Mouse (Mus musculus): ENCODE data around the gene Nsg1. TPM values are rescaled to one million over a fixed set of nuclear protein-coding genes. Genes with fewer than 3 reads are reported as not detected.

Gene Nsg1
- total RNA-seq, 2 experiments from 2014 or later, result not detected

GRCm38 (mm10) chr5:38152201-38153108 is 7.3 kb downstream of the Nsg1 start:
- ATAC-seq (replicated peaks; ENCODE audit: low FRiP score, poor library complexity, severe bottlenecking), result no peak

DNA sequence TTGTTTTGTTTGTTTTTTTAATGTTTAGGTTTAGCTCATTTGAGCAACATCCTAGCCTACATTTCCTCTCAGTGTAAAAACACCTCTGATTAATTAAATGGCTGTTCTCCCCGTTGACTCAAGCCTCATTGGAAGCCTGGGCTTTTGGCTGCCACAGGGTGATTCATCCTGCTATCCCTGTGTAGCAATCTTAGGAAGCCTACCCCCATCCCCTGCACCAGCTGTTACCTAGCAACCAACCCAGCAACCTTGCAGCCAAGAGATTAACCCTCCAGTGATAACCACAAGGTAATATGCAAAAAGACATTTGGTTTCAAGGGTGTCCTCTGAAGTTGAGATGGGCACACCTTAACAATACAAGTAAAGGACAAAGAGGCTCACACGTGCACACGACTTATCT is 8.4 kb downstream of the Nsg1 start:
- ATAC-seq (replicated peaks; ENCODE audit: low FRiP score, poor library complexity, severe bottlenecking), result no peak

DNA sequence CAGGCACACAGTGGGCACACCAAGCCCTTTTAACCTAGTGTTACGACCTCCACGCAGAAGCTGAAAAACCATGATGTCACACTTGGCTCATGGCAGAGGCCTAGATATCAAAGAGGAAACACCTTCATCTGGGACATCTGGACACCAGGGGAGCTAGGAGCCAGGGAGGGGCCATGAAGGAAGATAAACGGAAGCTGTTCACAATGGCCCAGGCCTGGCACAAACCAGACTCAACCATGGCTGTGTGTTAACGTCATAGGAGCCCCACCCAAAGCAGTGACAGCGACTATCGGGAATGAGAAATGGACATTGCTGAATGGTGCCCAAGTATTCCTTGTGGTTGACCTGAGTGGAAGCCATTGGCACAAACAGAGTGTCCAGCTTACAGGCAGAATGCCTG is 13.2 kb downstream of the Nsg1 start:
- no peak for ATAC-seq (replicated peaks; ENCODE audit: low FRiP score, poor library complexity, severe bottlenecking)

GRCm38 (mm10) chr5:38140893-38141292 is 18.8 kb downstream of the Nsg1 start:
- no peak for ATAC-seq (replicated peaks; ENCODE audit: low FRiP score, poor library complexity, severe bottlenecking)

DNA sequence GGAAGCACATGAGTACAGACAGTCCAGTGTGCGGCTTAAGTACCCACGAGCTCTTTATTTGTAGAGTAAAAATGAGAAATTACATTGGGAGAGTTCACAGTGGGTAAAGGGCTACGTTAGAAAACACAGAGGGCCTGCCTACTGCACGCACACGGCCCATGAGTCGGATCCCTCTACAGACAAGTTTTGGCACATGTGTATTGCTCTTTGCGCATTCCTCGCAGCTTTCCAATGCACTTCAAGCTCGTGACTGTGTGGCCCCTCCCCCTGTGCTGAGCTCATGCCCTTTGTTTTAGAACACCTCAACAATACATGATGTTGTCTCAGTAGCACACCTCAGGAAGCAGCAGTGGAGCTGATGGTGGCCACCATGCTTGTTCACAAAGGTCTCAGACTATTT is 22.5 kb downstream of the Nsg1 start:
- ATAC-seq (replicated peaks; ENCODE audit: low FRiP score, poor library complexity, severe bottlenecking), result no peak

GRCm38 (mm10) chr5:38136247-38136646 is 23.5 kb downstream of the Nsg1 start:
- ATAC-seq (replicated peaks; ENCODE audit: low FRiP score, poor library complexity, severe bottlenecking), result no peak

GRCm38 (mm10) chr5:38129339-38129738 is 30.4 kb downstream of the Nsg1 start:
- no peak for ATAC-seq (replicated peaks; ENCODE audit: low FRiP score, poor library complexity, severe bottlenecking)

- no peak for ATAC-seq (replicated peaks; ENCODE audit: low FRiP score, poor library complexity, severe bottlenecking)
Observed at GRCm38 (mm10) chr5:38126519-38127306, 33.0 kb downstream of the Nsg1 start.

- no peak for ATAC-seq (replicated peaks; ENCODE audit: low FRiP score, poor library complexity, severe bottlenecking)
Observed at GRCm38 (mm10) chr5:38121699-38122098, 38.0 kb downstream of the Nsg1 start.

- ATAC-seq (replicated peaks; ENCODE audit: low FRiP score, poor library complexity, severe bottlenecking), result no peak
Observed at GRCm38 (mm10) chr5:38119268-38119667, 40.4 kb downstream of the Nsg1 start.

GRCm38 (mm10) chr5:38117056-38117455 is 42.7 kb downstream of the Nsg1 start:
- no peak for ATAC-seq (replicated peaks; ENCODE audit: low FRiP score, poor library complexity, severe bottlenecking)

DNA sequence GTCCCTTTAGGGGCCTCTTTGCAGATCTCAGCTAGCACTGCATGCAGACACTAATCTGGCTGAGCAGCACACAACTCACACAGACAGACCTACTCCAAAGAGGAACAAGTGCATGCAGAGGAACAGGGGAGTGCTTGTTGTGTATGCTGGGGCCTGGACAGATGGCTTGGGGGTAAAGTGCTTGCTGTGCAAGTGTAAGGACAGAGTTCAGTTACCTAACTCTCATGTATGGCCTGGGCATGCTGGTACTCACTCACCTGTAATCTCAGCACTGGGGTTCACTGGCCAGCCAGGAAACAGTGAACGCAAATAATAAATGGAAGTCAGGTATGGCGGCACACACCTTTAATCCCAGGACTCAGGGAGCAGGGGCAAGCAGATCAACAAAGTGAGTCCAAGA is 45.2 kb downstream of the Nsg1 start:
- ATAC-seq (replicated peaks; ENCODE audit: low FRiP score, poor library complexity, severe bottlenecking), result no peak

GRCm38 (mm10) chr5:38106807-38107206 is 52.9 kb downstream of the Nsg1 start:
- no peak for ATAC-seq (replicated peaks; ENCODE audit: low FRiP score, poor library complexity, severe bottlenecking)

- ATAC-seq (replicated peaks; ENCODE audit: low FRiP score, poor library complexity, severe bottlenecking), result no peak
Observed at GRCm38 (mm10) chr5:38106080-38106697, 53.5 kb downstream of the Nsg1 start.

DNA sequence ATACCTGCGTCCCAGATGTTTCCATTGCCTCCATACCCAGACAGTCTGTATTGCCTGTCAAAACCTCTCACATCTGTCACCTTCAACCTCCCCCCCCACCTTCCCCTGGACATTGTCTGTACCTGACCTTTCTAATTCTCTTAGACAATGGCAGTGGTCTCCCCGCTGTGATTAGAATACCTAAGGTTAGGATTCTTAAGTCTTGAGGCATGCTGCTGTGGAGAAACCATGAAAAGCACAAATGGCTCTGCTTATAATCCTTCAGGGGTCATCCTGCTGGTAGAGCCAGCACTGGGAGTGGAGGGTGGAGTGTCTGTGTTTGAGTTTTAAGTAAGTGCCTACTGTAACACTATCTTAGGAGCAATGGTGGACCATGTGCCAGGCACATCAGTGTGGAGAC is 56.8 kb downstream of the Nsg1 start:
- no peak for ATAC-seq (replicated peaks; ENCODE audit: low FRiP score, poor library complexity, severe bottlenecking)

DNA sequence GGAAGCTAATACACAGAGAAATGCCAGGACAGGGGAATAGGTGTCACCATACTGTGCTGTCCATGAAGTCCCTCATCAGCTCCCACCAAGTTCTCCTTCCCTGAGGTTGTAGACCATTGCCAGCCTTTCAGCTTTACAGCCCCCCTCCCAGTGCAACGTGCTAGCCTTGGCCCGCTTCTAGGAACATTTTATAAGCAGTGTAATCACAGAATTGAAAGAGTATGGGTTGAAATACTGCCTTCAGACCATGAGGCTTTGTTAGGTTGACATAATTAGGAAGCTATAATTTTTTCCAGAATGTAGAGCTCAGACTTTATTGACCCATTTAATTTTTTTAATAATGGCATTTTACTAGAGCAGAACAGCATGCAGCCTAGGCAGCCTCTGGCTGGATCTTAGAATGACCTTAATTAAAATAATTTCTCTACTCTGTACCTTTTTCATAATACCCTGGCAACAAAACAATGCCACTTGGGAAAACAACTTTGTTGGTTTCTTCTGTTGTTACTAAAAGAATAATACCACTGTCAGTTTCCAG is 60.5 kb downstream of the Nsg1 start:
- ATAC-seq (replicated peaks; ENCODE audit: low FRiP score, poor library complexity, severe bottlenecking), result no peak

GRCm38 (mm10) chr5:38097501-38098093 is 62.1 kb downstream of the Nsg1 start:
- no peak for ATAC-seq (replicated peaks; ENCODE audit: low FRiP score, poor library complexity, severe bottlenecking)

DNA sequence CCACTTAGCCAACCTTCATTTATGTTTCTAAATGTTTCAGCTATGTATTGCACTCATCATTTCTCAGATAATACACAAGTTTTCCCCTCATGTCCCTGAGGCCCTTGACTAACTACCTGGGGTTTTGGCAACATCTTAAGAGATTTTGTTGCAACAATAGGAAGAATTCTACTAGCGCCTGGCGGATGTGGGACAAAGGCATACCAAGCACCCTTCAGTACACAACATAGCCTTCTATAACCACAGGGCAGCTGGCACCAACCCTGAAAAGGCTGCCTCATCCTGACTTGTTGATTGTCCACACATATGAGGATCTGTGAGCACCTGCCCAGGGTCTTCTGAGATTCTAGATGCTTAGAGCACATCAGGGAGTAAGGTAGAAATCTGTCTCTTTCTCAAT is 65.4 kb downstream of the Nsg1 start:
- no peak for ATAC-seq (replicated peaks; ENCODE audit: low FRiP score, poor library complexity, severe bottlenecking)

- no peak for ATAC-seq (replicated peaks; ENCODE audit: low FRiP score, poor library complexity, severe bottlenecking)
Observed at GRCm38 (mm10) chr5:38091966-38092304, 67.8 kb downstream of the Nsg1 start.
